Comparison of ENCODE assay signal across 14 mouse cellular contexts in genomic region chr1:86623001-86624000, GRCm38 (mm10). TPM values are rescaled to one million over a fixed set of nuclear protein-coding genes. Genes with fewer than 3 reads are reported as not detected.
DNase-seq lines count a peak whose midpoint lies in the region; ATAC-seq lines count a peak whose summit lies in the region.
"Had no signal": no experiment of that assay in that cellular context is flagged by ENCODE, and none has a peak within 500 bp of the region (broad histone marks: within the 10 kb centered on the region; RNA-seq: fewer than 3 reads in every experiment).

No protein-coding gene starts in this region.

- no peak overlapping the region for H3K9ac ChIP-seq in neural tube, embryonic 13.5 days
- H3K9ac ChIP-seq: embryonic facial prominence, embryonic 13.5 days; hindbrain, embryonic 14.5 days had no signal

- H3K4me3 ChIP-seq in neural tube, embryonic 13.5 days, result no peak overlapping the region
- H3K4me3 ChIP-seq: embryonic facial prominence, embryonic 13.5 days had no signal

- ATAC-seq in neural tube, embryonic 13.5 days (ENCODE audit: low read depth), result peak; percentile 64
- no peak for ATAC-seq in megakaryocyte, adult 5-6 weeks (ENCODE audit: poor library complexity, severe bottlenecking)

- H3K4me2 ChIP-seq in neural tube, embryonic 13.5 days, result peak overlapping the region; percentile 35
- H3K4me2 ChIP-seq: embryonic facial prominence, embryonic 13.5 days; hindbrain, embryonic 14.5 days had no signal

- no peaks in the 10 kb centered on the region for H3K27me3 ChIP-seq in neural tube, embryonic 13.5 days
- H3K27me3 ChIP-seq: embryonic facial prominence, embryonic 13.5 days had no signal

- H3K9me3 ChIP-seq in neural tube, embryonic 13.5 days, result no peaks in the 10 kb centered on the region
- H3K9me3 ChIP-seq: embryonic facial prominence, embryonic 13.5 days had no signal

- peak; percentile 36 for DNase-seq in adrenal gland, postnatal 14 days
- no peak for DNase-seq in adrenal gland, adult 18-20 months (ENCODE audit: low spot score in 2 of 2)
- peak; percentile 39 for DNase-seq in layer of hippocampus, adult 9-11 months
- no peak for DNase-seq in layer of hippocampus, adult 18-20 months (ENCODE audit: low spot score in 2 of 2)
- DNase-seq in R1 (ENCODE audit: low read depth, low spot score), result peak; percentile 14
- DNase-seq in urinary bladder, postnatal 4 days (ENCODE audit: low spot score in 2 of 2), result no peak
- DNase-seq: B cell, adult 2 months; cerebellum, postnatal 10 days; heart, adult 11 months; left cerebral cortex, postnatal 4 days had no signal

- peaks cover 10% of the 10 kb centered on the region for H3K4me1 ChIP-seq in neural tube, embryonic 13.5 days (replicated peaks)
- H3K4me1 ChIP-seq: embryonic facial prominence, embryonic 13.5 days had no signal

- H3K27ac ChIP-seq in neural tube, embryonic 13.5 days (replicated peaks), result no peak overlapping the region; the same call in 1 of the 2 replicates
- H3K27ac ChIP-seq: embryonic facial prominence, embryonic 13.5 days; hindbrain, embryonic 14.5 days had no signal

- 39% methylated on average over 16 of the region's 16 CpGs for WGBS in neural tube, embryonic 13.5 days

- no peaks in the 10 kb centered on the region for H3K36me3 ChIP-seq in neural tube, embryonic 13.5 days
- H3K36me3 ChIP-seq: embryonic facial prominence, embryonic 13.5 days had no signal

RNA-seq across cellular contexts. Expression of gene Cops7b, which starts 40.6 kb away (rescaled TPM):
- total RNA-seq in adrenal gland, postnatal 14 days (2021), result 13.7 and 13.8 TPM in 2 replicates
- 10 to 100 TPM in 1 of 2 experiments, 1 to 10 TPM in 1; 9.9 to 12.6 TPM for total RNA-seq in adrenal gland, adult 18-20 months (2021)
- total RNA-seq in layer of hippocampus, adult 18-20 months (2021), result 10 to 100 TPM; 19.5 to 21.1 TPM
- polyA plus RNA-seq in neural tube, embryonic 13.5 days (2015; fragmentation: Nextera tagmentation; extraction: Ambion mirVana), result 53.5 and 60.6 TPM in 2 replicates
- total RNA-seq in megakaryocyte, adult 5-6 weeks (2015), result 5.8 and 6.8 TPM in 2 replicates
- 11.8 and 30.3 TPM in 2 replicates for total RNA-seq in megakaryocyte, adult 5-6 weeks (2017)

RNA-seq across cellular contexts. Expression of gene Pde6d, which starts 40.9 kb away (rescaled TPM):
- total RNA-seq in adrenal gland, postnatal 14 days (2021), result 28.8 and 30.3 TPM in 2 replicates
- total RNA-seq in adrenal gland, adult 18-20 months (2021), result 10 to 100 TPM; 25.3 to 26.0 TPM
- 10 to 100 TPM; 47.3 to 48.9 TPM for total RNA-seq in layer of hippocampus, adult 18-20 months (2021)
- polyA plus RNA-seq in neural tube, embryonic 13.5 days (2015; fragmentation: Nextera tagmentation; extraction: Ambion mirVana), result 97.0 and 103 TPM in 2 replicates
- 33.6 and 38.8 TPM in 2 replicates for total RNA-seq in megakaryocyte, adult 5-6 weeks (2015)
- 14.3 and 17.2 TPM in 2 replicates for total RNA-seq in megakaryocyte, adult 5-6 weeks (2017)

RNA-seq across cellular contexts. Expression of gene Nppc, which starts 47.1 kb away (rescaled TPM):
- 0.56 TPM in 1 of 2 replicates, not detected in the other for total RNA-seq in adrenal gland, postnatal 14 days (2021)
- total RNA-seq in adrenal gland, adult 18-20 months (2021), result under 1 TPM in 1 of 2 experiments, not detected in 1; 0.40 TPM
- total RNA-seq in layer of hippocampus, adult 18-20 months (2021), result 1 to 10 TPM; 7.7 to 9.9 TPM
- 12.7 and 14.7 TPM in 2 replicates for polyA plus RNA-seq in neural tube, embryonic 13.5 days (2015; fragmentation: Nextera tagmentation; extraction: Ambion mirVana)
- not detected in 2 replicates for total RNA-seq in megakaryocyte, adult 5-6 weeks (2015)
- not detected in 2 replicates for total RNA-seq in megakaryocyte, adult 5-6 weeks (2017)

Comparison
In these comparisons a context has a peak if more than half of its experiments do, and no peak if none do; other contexts are left out.
1. DNase-seq: peak in adrenal gland, postnatal 14 days (single experiment), layer of hippocampus, adult 9-11 months (single experiment) and R1 (single experiment); none in adrenal gland, adult 18-20 months (0 of 2), layer of hippocampus, adult 18-20 months (0 of 2) and urinary bladder, postnatal 4 days (0 of 2).